Mouse (Mus musculus): ENCODE measurements around the gene Drc1.

Gene Drc1

DNA sequence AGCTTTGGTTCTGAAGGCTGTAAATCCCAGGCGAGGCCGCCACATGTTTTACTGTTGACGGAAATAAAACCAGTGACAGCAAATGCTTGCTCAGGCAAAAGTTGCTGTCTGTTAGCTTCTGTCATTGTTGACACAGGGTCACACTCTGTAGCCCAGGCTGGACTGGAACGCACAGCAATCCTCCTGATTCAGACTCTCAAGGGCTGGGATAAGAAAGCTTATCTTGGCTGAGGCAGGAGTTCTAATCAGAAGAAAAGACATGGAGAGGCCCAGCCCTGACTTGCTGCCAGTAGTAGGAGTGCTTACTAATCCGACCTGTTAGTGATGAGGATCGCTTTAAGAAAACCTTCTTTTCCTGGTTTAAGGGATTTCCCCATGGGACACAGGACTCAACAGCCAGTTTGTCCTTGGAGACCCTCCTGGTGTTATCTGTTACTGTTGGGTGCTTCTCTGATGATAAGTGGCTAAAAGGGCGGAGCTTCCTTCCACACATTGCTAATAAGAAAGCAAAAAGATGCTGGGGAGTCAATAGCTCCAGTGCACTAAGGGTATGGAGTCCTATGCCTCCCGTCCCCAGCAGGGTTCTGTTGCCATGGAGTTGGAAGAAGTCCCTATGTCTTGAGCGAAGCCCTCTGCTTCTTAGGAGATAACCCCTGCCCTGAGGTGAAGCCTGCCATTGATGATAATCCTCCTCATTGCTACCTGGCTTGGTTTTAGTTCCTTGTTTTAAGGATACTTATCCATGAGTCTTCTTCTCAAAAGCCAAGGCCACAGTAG, 6.1 kb downstream of the Drc1 start:
- no peak for DNase-seq (ENCODE audit: low read depth, low spot score)

DNA sequence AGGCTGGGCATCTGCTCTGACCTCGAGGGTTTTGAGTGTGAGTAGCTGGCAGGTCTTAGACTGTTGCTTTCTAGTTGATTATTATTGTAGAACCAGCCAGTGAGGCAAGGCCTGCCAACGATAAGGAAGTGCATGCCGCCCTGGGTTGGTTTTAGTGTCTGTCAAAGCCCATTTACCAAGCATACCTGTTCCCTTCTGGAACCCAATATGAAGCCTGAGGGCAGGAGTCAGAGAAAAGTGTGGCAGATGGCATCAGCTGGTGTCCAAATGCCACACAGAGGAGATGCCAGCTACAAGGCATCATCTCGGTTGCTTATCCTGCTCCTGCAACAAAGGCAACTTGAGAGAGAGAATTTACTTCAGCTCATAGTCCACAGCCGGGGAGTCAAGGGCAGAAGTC, 59.6 kb downstream of the Drc1 start:
- no peak for DNase-seq (ENCODE audit: low read depth, low spot score)

DNA sequence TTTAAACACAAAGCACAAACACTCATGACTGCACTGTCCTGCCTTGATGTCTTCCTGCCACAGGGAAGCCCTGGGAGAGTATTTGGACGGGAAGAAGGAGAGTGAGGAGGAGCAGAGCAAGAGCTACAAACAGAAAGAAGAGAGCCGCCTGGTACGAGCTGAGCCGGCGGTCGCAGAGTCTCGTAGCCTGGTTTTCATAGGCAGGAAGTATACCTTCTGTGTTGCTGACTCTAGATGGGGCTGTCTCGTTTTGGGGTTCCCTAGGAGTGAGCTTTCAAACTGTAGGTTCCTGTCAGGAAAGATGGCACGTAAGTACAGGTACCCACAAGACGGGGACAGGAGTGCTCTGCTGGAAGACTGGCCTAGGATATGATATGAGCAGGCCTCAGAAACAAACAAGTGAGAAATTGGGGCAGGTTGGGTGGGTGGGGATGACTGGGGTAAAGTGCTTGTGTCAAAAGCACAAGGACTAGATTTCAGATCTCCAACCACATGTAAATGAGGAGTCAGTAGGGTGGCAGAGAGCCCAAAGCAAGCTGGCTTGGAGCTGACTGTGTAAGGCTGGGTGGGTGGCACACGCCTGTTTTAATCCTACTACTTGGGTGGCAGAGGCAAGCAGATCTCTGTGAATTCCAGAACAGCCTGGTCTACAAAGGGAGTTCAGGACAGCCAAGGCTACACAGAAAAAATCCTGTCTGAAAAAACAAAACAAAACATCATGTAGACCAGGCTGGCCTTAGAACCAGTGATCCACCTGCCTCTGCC, 60.6 kb downstream of the Drc1 start:
- DNase-seq (ENCODE audit: low read depth, low spot score): no peak

DNA sequence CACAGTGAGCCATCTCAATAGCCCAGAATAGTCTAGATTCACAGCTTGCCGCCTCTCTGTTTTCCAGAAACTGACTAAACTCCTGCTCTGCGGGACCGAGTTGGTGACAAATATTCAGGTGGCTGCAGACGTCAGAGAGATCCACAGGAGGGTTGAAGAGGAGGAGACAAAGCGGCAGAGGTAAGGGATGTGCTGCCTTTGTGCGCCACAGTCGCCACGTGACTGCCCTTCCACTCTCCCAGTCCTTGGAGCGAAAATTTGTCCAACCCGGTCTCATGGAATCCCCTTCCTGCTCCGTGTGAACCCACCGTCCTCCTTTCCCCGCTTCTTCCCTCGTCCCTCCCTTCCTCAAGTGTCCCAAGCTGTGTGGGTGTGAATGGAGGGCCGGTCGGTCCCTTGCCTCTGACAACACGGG, 61.4 kb downstream of the Drc1 start:
- peak; percentile 48 for DNase-seq (ENCODE audit: low read depth, low spot score)

DNA sequence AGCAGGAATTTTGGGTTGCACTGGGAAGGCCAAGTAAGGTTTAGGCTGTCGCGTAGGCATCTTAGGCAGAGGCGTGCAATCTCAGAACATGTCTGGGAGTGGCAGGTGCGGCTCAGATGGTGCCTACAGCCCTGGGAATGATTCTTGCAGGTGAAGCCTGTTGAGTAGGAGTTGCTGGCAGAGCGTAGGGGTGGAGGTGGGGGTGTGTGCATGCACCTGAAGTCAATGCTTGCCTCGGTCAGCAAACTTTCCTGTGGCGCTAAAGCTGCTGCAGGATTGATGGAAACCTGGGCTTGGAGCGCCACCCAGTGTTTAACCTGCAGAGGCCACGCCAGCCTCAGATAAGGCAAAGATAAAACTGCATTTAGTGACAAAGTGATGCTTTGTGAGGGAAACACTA, 61.9 kb downstream of the Drc1 start:
- DNase-seq (ENCODE audit: low read depth, low spot score): peak; percentile 71

DNA sequence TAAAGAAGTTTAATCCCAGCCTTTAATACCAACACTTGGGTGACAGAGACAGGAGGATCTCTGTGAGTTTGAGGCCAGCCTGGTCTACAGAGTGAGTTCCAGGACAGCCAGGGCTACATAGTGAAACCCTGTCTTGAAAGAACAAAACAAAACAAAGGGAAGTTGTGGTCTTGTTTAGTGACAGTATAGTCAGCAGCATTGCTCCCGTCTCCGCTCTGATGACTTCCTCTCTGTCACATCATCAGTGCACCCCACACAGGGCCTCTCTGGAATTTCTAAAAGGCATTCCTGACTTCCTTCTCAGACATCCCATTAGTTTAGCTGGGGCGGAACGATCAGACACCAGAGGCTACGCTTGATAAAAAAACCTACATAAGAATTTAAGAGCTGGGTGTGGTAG, 62.7 kb downstream of the Drc1 start:
- no peak for DNase-seq (ENCODE audit: low read depth, low spot score)

DNA sequence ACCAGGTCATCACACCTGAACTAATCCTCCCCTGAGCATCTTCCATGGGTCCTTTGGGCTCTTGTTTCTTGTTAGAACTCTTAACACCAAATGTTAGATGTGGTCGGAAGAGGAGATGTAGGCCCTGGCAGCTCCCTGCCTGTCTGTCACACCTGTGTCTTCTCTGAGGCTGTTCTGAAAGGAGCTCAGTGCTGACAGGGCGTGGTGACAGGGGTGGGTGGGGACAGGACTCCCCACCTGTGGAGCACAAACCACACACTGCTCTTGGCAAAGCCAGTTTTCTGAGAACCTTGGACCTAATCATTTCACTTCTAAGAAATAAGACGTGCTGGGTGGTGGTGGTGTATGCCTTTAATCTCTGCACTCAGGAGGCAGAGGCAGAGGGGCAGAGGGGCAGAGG, 72.4 kb downstream of the Drc1 start:
- DNase-seq (ENCODE audit: low read depth, low spot score): no peak

DNA sequence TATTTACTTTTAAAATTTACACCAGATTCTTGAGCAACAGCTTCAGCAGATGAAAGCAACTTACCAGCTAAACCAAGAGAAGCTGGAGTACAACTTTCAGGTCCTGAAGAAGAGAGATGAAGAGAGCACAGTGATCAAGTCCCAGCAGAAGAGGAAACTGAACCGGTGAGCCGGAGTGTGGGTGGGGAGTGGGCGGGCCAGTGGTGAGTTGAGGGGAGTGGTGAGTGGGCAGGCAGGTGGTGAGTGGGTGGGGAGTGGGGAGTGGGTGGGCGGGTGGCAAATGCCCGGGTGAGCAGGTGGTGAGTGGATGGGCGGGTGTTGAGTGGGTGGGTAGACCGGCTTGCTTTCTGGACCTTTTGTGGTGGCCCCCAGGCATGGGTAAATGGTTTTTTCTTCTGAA, 73.9 kb downstream of the Drc1 start:
- no peak for DNase-seq (ENCODE audit: low read depth, low spot score)

DNA sequence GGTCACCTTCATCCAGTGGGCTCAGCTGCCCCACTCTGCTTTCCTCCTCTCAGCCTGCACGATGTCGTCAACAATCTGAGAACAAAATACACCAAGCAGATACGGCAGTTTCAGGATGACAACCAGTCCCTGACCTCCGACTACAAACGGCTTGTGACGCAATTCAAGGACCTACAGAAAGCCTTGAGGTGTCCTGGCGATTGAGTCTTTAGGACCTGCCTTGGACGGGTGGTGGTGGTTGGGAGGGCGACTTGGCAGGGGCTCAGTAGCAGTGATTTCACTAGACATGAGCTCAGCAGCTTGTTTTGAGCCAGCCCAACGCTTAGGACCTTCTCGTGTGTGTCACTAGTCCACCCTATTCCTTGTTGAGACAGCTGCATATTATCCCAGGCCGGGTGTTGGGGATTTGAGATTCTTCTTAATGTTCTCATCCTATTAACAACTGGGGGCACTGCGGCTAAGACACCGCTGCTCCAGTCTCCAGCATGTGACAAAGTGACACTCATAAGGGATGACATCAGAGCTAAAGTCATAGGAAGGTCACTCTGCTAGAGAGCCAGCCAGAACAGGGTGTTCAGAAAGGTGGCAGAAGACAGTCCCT, 74.5 kb downstream of the Drc1 start:
- no peak for DNase-seq (ENCODE audit: low read depth, low spot score)

DNA sequence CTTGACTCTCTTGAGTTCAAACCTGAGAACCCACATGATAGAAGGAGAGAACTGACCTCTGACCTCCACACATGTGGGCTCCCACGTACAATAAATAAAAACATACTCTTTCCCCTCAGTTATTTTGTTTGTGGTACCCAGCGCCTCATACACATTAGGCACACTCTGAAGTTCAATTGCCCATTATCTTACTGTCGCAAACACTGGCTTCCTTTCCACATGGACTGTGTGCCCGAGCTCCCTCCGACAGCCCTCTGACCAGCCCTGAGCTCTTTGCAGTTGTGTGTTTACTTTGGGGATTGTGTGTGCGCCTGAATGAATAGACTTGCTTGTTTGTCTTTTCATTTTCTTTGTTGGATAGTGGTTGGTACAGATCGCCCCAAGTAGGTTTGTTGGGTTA, 75.5 kb downstream of the Drc1 start:
- DNase-seq (ENCODE audit: low read depth, low spot score): no peak

DNA sequence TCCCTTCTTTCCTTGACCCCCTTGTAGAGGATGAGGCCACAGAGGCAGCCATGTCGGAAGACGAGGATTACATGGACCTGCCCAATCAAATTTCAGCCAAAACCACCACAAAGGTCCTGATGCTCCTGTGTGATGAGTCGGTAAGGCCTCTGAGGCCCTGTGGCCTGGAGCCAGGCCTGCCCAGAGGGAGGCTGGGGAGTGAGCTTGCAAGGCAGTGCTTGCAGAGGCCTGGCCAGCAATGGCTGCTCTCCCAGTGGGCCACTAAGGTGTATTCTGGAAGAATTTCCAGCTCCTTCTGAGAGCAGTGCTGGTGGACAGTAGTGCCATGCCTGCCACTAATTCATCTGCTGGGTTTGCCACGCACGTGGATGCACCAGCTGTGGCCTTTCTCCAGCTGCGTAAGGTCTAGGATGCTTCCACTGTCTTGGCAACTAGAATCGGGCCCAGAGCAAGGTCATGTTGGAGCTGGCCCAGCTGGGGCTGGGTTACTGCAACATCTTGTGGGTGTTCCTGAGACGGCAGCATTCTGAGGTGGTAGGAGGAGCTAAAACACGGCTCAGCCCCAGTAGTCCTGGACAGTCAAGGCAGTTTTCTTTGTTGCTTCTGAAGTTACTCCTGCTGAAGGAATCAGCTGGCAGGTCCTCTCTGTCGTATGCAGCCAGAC, 77.4 kb downstream of the Drc1 start:
- DNase-seq (ENCODE audit: low read depth, low spot score): peak; percentile 16

DNA sequence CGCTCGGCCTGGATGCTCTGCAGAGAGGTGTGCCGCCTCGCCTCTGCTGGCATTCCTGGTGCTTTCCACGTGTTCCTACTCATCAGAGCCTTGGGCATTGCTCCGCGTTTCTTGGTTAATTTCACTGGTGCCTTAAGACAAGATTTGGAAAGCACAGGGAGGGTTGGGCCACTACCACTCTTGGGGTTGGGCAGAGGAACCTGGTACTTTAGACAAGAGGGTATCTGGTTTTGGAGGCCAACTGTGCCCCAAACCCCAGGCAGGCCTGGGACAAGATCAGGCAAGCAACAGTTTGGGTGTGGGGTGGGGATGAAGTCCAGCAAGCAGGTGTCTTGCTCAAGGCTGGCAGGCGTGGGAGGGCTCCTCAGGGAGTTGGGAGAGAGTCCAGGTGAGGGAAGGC, 86.2 kb downstream of the Drc1 start:
- no peak for DNase-seq (ENCODE audit: low read depth, low spot score)

DNA sequence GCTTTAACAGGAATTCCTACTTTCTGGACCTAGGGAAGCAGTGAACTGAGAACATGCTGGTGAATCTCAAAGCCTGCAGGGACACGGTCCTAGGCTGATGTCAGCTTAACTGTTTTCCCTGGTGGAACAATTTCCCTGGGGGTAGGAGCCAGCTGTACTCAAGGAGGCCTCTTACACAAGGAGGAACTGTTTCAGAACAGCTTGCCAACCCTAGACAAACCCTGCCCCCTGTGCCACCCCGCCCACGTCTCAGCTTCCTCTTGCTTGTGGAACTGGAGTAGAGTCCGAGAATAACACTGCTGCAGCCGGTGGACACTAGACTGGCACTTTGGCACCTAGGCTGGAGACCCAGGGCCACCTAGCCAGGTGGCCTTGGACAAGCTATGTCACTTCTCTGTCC, 88.2 kb downstream of the Drc1 start:
- no peak for DNase-seq (ENCODE audit: low read depth, low spot score)

DNA sequence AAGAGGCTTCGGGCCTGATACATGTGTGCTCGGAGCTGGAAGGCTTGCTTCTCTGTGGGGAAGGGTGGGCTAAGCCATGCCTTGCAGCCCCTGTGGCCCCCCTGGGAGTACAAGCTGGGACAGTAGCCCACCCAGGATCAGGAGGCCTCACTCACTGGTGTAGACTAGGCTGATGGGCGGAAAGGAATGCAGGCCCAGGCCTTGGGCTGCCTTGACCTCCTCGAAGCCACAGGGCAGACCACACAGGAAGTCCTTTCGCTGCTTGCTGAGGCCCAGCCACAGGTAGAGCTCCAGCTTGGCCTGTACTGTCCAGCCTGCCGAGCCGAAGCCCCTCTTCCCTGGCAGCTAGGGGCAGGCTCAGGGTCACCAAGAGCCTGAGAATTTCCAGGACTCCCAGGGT, 101.7 kb downstream of the Drc1 start:
- DNase-seq (ENCODE audit: low read depth, low spot score): no peak

DNA sequence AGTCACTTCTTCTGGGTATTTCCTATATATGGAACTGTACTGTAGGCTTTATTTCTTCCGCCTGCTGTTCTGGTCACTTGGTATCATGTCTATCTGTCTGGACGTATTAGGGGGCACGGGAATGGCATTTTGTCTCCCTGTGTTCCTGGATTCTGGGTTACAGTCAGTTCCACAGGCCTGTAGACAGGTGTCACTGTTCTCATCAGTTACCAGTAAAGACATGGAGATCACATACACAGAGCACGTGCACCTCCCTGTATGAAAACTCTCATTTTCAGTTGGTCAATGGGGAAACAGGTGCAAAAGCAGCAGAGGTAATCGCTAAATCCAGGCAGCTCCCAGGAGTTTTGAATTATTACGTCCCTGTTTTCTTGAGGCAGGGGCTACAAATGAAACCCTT, 106.5 kb downstream of the Drc1 start:
- no peak for DNase-seq (ENCODE audit: low read depth, low spot score)

DNA sequence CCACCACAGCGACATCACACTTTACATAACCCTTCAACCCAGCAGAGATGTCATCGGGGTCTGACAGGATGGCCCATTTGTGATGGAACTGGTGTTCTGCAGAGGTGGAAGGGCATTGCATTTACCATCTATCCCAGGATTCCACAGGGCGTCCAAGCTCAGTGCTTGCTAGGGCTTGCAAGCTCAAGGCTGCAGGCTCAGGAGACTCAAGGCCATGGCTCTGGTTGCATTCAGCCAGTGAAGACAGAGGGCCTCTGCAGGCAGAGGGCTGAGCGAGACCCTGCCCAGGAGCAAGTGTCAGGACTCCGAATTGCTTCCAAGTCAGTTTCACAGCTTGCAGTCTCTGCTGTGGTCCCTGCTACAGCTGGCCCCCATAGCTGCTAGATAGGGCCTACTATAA, 108.6 kb downstream of the Drc1 start:
- DNase-seq (ENCODE audit: low read depth, low spot score): no peak

DNA sequence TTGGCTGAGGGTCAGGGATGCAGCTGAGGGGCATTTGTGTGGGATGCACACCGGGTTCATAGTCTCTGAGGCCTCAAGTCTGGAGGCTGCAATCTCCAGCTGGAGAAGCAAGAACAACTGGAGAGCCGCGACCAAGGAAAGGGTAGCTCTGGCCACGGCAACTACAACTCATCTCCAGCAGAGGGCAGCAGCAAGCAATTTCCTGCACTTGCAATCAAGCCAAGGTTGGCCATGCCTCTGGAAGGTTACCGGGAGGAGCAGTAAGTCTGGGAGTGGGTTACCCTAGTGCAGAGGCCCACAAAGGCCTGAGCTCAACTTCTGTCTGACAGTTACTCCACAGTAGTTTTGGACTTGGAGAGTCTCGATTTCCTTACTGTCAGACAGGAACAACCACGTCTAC, 110.3 kb downstream of the Drc1 start:
- peak; percentile 71 for DNase-seq (ENCODE audit: low read depth, low spot score)

DNA sequence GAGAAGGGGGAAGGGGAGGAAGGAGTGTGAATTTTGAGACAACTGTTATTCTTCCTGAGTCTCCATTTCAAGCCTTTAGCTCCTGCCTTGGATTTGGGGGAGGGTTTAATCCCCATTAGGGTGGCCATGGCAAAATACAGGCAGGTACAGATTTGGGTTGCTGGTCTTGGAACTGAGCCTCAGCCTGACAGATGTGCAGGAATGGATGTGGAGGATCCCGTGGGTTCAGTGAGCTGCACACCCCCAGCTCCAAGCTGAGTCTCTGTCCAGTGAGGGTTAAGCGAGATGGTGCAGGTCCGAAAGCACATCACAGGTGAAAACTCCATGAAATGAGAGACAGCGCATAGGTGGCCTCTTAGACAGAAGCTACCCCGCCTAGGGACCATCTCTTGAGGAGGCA, 119.3 kb downstream of the Drc1 start:
- DNase-seq (ENCODE audit: low read depth, low spot score): no peak

DNA sequence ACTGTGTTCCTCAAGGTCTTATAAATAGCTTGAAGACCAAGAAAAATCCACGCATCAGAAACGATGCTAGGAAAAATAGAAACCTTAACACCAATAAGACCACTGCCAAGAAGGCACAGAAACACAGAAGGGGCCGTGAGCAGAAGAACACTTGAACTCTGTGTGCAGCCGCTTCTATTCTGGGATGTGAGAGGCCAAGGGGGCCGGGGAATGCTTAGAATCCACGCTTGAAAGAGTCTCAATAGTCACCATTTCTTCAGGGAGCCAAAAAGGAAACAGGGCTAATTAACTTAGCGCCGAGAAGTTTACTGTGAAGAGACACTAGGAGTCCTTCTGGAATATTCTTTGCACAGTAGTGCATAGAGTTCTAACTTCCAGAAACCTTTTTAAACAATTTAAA, 120.0 kb downstream of the Drc1 start:
- no peak for DNase-seq (ENCODE audit: low read depth, low spot score)

DNA sequence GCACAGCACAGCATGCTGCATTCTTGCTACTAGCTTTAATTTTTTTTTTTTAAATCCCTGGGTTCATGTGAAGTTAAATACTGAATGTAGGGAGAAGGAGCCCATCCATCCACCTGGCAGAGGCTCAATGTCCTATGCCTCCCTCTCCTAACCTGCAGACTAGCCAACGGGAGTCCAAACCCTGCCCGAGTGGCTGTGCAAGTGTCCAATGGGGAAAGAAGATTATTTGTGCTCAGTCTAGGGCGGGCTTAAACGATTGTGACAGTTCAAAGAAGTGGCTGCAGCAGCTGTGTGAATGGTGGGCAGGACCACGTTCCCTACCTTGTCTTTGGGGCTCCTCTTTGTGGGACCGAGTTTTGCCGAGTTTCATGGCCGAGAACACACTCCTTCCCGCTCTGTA, 125.7 kb downstream of the Drc1 start:
- peak; percentile 70 for DNase-seq (ENCODE audit: low read depth, low spot score)

DNA sequence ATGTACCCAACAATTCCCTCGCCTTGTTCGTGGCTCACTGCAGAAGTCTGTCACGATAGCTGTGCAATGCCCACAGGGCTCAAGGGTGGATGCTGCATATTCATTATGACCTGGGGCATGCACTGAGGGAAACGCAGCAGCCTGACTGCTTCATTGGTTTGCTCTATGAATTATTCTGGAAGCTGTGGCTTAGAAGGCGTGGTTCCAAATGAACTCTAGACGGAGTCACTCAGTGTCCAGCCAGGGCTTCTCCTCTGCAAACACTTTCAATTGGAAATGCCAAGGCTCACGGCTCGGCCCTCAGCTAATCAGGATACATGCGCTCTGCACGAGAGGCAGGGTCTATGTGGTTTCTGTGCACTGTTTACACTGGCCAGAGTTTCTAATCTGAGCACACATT, 130.3 kb downstream of the Drc1 start:
- DNase-seq (ENCODE audit: low read depth, low spot score): no peak

DNA sequence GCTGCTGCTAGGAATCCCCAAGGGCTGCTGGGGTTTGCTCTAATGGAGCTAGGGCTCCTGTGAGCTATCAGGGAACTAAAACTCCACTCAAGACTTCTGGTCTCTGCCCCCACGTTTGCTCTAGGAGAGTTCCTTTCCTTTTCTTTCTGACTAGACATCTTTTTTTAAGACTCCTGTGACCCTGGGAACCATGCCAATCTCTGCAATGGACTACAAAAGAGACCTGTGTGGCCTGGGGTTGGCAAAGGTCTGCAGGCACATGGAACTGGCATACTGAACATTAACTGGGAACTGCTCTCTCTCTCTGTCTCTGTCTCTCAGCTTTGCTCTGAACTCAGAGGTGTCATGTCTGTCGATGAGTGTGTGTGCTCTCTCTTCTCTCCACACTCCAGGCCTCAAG, 134.2 kb downstream of the Drc1 start:
- DNase-seq (ENCODE audit: low read depth, low spot score): no peak

Measured in R1 (cell line).